Mouse (Mus musculus) lung, postnatal 25 days (tissue): ENCODE measurements around the gene Ccnt1.
A peak's percentile ranks its signal among the peaks of the same experiment; 100 is the strongest.
"Not testable (repeated sequence)": the region's sequence is repeated elsewhere in the genome, so short reads cannot be mapped to it uniquely, and the experiment has no call there.

Source experiments
- DNase-seq: peaks from one replicate; pipeline ENCODE4 v3.0.0; 2022; ENCODE audit warnings: low spot score

Gene Ccnt1

GRCm38 (mm10) chr15:98543341-98543740 lies 27.4 kb downstream of the Ccnt1 start:
- DNase-seq: no peak

GRCm38 (mm10) chr15:98541064-98541463 lies 29.7 kb downstream of the Ccnt1 start:
- no peak for DNase-seq

- DNase-seq: no peak
These were observed 32.8 kb downstream of the Ccnt1 start for GRCm38 (mm10) chr15:98537923-98538322.

GRCm38 (mm10) chr15:98536828-98537510 lies 33.8 kb downstream of the Ccnt1 start:
- no peak for DNase-seq

- no peak for DNase-seq
These were observed 34.8 kb downstream of the Ccnt1 start for GRCm38 (mm10) chr15:98535921-98536320.

- DNase-seq: peak; percentile 99
These were observed 36.7 kb downstream of the Ccnt1 start, which contains the start of gene Kansl2 for GRCm38 (mm10) chr15:98533881-98534627. Gene Kansl2 (minus strand): TSS chr15:98534264.

GRCm38 (mm10) chr15:98533035-98533531 lies 37.6 kb downstream of the Ccnt1 start:
- no peak for DNase-seq

GRCm38 (mm10) chr15:98532281-98532680 lies 38.4 kb downstream of the Ccnt1 start:
- no peak for DNase-seq

GRCm38 (mm10) chr15:98528066-98528563 lies 42.6 kb downstream of the Ccnt1 start:
- DNase-seq: no peak

- no peak for DNase-seq
These were observed 43.5 kb downstream of the Ccnt1 start for GRCm38 (mm10) chr15:98527056-98527771.

- no peak for DNase-seq
These were observed 44.7 kb downstream of the Ccnt1 start for GRCm38 (mm10) chr15:98526057-98526456.

- no peak for DNase-seq
These were observed 49.5 kb downstream of the Ccnt1 start for GRCm38 (mm10) chr15:98521245-98521644.

- peak; percentile 52 for DNase-seq
These were observed 53.1 kb downstream of the Ccnt1 start for GRCm38 (mm10) chr15:98517380-98518355.

- DNase-seq: not testable (repeated sequence)
These were observed 55.9 kb downstream of the Ccnt1 start for GRCm38 (mm10) chr15:98514845-98515244.

GRCm38 (mm10) chr15:98514146-98514545 lies 56.6 kb downstream of the Ccnt1 start:
- no peak for DNase-seq

GRCm38 (mm10) chr15:98513676-98514075 lies 57.0 kb downstream of the Ccnt1 start:
- DNase-seq: not testable (repeated sequence)

- DNase-seq: peak; percentile 57
These were observed 57.9 kb downstream of the Ccnt1 start for GRCm38 (mm10) chr15:98512799-98513321.

- no peak for DNase-seq
These were observed 58.5 kb downstream of the Ccnt1 start for GRCm38 (mm10) chr15:98512232-98512631.

- peak; percentile 52 for DNase-seq
These were observed 59.3 kb downstream of the Ccnt1 start for GRCm38 (mm10) chr15:98511386-98511928.
